Mouse (Mus musculus) adrenal gland, postnatal 10 days (tissue): ENCODE data around the gene Carmil1. TPM values are rescaled to one million over a fixed set of nuclear protein-coding genes. Genes with fewer than 3 reads are reported as not detected.

Experiments used
- DNase-seq: peaks from one replicate; pipeline ENCODE4 v3.0.0; 2021; ENCODE audit warnings: mixed read lengths
- total RNA-seq, 2 experiments: library from RNA; stranded (reverse); gene quantifications; 2 replicates each; pipeline ENCODE4 v1.2.3; 2021

The Carmil1 gene
- total RNA-seq, 2 experiments from 2014 or later, result 29.1 to 31.0 TPM

DNA sequence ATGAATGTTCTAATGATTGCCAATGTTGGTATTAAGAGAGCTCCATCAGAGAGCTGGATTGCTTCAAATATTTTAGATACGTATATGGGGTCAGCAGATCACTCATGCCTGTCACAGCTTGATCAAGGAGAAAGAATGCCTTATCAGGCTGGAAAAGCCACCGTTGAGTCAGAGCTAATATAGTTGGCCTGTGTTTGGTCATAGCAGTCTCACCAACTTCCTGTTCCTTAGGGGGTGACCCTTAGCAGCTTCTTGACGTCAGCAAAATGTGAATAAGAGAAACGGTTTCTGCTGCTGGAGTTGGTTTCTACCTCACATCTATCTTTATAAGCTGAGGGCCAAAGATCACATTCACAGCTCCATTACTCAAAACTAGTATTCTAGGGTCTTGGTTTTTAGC lies 176.6 kb downstream of the Carmil1 start:
- DNase-seq, result no peak

- DNase-seq, result no peak
These were observed 177.4 kb downstream of the Carmil1 start for GRCm38 (mm10) chr13:24103152-24103551.

- no peak for DNase-seq
These were observed 178.3 kb downstream of the Carmil1 start for GRCm38 (mm10) chr13:24102256-24102655.

DNA sequence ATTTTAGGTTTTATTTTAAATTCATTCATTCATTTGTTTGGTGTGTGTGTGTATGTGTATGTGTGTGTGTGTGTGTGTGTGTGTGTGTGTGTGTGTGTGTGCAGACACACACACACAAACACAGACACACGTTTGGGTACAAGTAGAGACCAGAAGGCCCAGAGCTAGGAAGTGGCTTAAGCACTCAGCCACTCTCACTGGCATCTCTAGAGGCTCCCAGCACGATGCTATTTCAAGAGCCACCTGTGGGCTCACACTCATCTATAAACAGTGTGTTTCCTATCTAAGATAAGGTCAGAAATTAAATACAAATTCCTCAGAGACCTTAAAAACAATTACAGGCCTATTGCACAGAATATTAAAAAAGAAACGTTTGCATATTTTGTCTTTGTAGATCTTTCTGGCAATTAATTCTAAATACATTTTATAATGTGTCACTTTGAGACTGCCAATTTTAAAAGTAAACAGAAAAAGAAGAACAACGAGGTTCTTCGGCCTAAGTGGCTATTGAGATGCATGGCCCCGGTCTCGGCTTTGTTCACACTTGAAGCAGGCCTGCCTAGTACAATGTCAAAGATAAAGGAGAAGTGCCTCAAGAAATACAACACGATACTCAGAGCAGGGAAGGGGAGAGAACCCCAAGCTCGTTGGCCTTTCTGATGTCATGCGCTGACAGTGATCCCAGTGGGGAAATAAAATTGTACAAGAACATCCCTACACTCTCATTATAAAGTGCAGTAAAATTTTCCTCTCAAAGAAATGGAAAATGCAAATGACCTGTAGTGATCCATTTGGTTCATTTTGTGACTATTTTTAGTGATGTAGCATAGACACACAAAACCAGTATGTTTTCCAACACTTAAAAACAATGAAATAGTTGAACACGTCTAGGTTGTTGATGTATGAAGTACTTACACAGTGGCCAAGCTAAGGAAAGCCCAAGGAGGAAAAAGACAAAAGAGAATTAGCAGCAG lies 179.2 kb downstream of the Carmil1 start:
- no peak for DNase-seq

- DNase-seq, result no peak
These were observed 180.0 kb downstream of the Carmil1 start for GRCm38 (mm10) chr13:24100516-24101094.

GRCm38 (mm10) chr13:24096573-24096972 lies 184.0 kb downstream of the Carmil1 start:
- no peak for DNase-seq

GRCm38 (mm10) chr13:24094825-24095547 lies 185.6 kb downstream of the Carmil1 start:
- no peak for DNase-seq

DNA sequence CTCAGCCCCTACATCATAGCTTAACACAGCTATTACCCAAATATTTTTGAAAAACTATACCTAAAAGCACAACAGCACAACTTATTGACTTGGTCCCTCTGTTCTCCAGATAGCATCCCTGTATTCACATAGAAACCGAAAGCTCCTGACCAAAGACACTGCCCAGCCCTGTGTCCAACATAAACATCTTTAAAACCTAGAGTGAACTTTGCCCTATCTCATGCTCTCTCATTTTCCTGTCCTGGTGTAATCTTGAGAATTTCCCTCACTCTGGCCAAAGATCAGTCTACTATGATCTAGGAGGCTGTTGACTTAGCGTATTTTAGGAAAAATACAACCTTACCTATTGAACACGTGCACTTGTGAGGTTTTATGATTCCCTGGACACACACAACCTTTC lies 187.5 kb downstream of the Carmil1 start:
- no peak for DNase-seq

DNA sequence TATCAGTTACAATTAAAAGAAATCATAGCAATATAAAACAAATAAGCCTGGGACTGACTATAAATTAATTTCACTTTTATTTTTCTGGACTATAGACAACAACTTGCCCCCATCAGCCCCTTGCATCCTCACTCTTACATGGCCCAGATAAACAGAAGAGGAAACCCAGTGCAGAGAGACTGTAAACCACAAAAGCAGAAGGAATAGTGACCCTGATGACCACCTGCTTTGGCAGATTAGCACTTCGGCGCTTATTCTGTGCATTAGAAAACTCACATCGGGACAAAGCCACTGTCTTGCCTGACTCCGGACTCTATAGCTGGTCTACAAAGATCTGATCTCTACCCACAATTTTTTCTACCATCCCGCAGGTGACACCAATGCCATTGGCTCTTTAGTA lies 188.5 kb downstream of the Carmil1 start:
- DNase-seq, result no peak

DNA sequence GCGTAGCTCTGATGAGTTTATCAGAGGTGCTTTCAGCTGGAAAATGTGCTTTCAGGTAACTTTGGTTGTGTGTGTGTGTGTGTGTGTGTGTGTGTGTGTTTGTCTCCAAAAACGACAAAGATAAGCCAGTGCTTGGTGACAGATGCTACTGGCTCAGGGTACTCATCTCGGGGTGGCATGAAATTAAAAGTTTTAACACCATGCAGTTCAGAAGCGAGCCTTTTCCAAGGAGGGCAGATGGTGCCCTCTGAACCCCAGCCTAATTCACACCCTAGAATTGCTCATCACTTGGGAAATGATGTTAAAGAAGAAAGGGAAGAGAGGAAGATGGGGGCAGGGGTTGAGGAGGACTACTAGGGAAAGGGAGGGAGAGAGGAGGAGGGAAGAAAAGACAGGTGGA lies 198.4 kb downstream of the Carmil1 start:
- DNase-seq, result no peak

- no peak for DNase-seq
These were observed 198.9 kb downstream of the Carmil1 start for GRCm38 (mm10) chr13:24081698-24082097.

DNA sequence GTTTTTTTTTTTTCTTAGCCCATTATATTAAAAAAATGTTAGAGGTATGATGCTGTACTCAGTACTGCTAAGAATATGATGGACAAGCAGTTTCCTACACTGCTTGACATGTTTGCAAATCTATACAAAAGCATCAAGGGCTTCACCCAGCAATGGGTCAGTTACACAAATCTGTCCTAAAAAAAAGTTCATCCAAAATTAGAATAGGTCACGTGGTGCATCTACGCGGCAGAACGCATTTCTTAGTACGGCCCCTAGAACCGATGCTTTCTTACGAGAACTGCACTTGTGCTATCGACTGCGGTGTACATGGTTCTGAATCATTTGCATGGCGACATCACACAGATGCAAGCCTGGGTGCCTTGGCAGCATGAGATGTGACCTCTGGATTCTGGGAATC lies 208.0 kb downstream of the Carmil1 start:
- no peak for DNase-seq

DNA sequence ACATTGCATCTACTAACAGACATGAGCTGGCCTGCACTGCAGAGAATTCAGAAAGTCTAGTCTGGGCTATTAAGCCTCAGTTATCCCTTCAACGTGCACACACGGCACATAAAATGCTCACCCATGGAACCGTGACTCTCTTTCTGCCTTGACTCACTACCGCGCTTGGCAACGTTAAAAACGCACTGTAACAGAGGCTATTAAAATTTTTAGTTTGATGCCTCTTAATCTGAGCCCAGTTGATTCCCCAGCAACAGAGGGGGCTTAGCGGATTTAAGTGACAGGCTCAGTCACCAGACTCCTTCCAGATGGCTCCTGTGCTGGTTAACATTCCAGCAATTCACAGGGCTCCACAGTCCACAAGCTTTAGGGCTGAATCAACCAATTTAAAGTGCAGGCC lies 213.0 kb downstream of the Carmil1 start:
- no peak for DNase-seq

DNA sequence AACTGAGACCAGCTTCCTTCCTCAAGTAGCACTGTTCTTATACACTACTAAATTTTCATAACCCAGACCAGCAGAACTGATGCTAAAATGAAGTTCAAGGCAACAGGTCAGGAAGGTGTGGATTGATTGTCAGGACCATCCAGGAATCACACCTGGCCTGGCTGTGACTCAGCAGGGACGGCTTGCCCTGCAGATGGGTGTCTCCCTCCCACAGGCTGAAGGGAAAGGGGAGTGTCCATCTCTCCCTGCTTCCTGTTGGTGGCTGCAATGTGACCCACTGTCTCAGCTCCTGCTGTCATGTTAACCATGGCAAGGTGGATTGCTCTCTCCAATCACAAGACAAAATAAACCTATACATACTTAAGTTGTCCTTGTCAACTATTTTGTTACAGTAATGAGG lies 215.1 kb downstream of the Carmil1 start:
- no peak for DNase-seq

- DNase-seq, result no peak
These were observed 217.8 kb downstream of the Carmil1 start for GRCm38 (mm10) chr13:24062770-24063169.

DNA sequence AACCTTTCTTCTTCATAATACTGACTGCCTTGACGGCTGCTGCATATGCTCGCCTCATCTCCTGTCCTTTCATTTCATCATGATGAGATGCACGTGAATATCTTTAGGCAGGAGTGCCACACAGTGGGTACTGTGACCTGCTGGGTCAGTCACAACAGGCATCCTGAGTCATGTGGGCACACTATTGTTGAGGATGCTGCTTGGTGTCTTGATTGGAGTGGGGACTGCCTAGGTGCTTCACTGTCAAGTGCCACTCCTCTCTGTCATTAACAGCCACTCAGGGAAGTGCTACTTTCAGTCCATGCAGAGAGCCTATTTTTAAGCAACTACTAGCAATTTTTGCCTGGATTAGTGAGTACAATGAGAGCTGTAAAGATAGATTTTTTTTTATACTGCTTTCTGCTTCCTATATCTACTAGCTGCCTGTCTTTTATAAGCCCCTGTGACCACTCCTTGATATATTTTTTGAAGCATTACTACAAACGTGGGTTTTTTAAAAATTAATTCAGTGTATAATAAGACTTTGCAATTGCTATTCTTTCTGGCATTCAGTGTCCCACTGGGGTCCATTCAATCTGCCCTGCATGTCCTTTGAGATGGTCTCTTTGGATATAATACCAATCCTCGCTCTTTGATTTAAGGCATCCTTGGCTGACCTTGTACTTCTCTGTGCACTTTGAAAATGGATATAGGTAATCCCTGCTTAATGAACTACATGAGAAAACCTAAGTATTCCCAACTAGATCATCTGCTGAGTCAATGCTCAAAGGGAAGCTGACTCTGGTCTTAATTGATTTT lies 225.3 kb downstream of the Carmil1 start:
- DNase-seq, result no peak

DNA sequence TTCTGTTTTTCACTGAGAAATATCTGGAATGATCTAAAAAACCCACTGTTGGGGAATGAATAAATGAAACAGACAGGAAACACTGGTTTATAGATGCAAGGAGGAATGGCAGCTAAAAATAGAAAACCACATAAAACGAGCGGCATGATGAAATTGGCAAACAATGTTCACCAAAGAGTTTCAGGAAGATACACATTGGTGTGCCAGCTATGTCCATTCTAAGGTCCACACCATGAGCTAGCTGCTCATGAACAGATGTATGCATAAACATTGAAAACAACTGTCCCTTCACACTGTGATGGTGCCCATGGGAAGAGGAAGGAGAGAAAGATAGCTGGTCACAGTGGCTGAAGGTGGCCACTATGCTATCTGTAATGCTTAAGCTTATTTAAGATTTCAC lies 229.1 kb downstream of the Carmil1 start:
- no peak for DNase-seq

DNA sequence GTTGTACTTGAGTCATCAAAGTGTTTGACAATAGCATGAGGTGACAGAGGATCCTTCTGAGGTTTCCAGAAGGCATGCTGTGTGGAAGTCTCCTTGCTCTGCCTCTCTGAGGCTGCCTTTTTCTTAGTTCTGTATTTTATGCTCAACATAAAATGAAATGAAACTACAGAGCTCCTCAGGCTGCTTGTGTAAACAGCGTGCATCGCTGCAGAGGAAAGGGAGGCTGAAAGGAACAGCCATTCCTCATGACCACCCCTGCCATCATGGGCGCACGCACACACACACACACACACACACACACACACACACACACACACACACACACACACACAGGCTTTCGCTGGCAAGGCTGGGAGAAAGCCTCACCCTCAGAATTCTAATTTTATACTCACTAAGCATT lies 230.3 kb downstream of the Carmil1 start:
- DNase-seq, result no peak

DNA sequence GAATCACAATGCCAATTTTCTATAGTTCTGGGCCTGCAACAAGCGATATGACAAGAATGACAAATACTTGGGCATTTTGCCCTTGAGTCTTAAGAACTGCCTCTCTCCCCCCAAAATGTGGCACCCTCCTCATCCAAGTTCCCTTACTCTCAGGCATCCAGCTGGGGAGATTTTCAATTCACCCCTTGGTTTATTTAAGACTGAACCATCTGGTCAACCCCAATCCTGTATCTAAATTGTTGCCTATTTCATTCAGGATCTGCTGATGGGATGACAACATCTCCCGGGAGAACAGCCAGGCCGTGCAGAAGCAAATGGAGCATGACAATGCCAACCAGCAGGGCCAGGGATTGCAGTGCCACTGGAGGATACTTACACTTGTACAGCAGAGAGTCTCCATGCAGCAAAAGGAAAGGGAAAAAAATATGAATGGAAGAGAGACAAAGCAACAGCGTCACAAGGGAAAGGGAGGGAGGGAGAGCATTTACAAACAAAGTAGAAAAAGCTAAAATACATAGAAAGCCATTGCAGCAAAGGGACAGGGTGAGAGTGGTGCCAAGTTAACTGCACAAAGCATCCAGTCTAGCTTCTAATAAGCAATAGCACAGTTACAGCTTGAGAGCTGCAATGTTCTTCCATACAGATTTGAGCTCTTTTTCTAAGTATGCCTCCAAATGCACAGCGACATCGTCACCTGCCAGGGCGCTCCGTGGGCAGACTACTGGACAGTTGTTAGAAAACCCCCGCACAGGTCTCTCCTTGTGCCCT lies 231.1 kb downstream of the Carmil1 start:
- peak; percentile 32 for DNase-seq

DNA sequence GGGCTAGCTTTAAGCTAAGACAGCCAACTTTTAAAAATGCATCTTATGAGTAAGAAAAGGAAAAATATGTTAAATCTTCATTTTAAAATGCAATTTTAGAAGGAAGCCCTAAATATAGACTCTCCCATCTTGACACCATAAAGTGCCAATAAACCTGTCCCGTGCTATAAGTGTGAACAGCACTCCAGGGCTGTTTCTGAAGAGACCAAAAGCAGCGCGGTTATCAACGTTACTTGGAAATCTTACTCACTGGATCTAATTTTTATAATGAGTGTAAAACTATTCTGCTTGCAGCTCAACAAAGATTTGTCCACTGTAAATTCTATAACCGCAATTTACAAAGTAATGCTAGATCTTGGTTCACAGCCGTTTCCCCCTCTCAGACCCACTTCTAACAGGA lies 232.0 kb downstream of the Carmil1 start:
- no peak for DNase-seq

GRCm38 (mm10) chr13:24045271-24045670 lies 235.3 kb downstream of the Carmil1 start:
- DNase-seq, result no peak
